Mouse (Mus musculus) embryonic stem cell, embryonic (primary cell): Measurements from ENCODE around the gene Rpl36-ps4.
"Not testable (repeated sequence)": the region's sequence is repeated elsewhere in the genome, so short reads cannot be mapped to it uniquely, and the experiment has no call there.

Experiments used
- CTCF ChIA-PET, 4 experiments: fragments of 300-600 bp in 2 of 4; fragments of 350-600 bp in 2 of 4; sonication (Branson Sonifier 250); formaldehyde crosslinking; loops; one replicate each; lab custom pipeline; 2022; ENCODE audit warnings: inconsistent platforms in 2 of 4; lab: Charles Lee
- POLR2A ChIA-PET, 4 experiments: fragments of 300-600 bp in 2 of 4; fragments of 350-600 bp in 2 of 4; sonication (Branson Sonifier 250); formaldehyde crosslinking; loops; one replicate each; lab custom pipeline; 2022; ENCODE audit warnings: antibody characterized with exemption in 4 of 4, inconsistent platforms in 1 of 4; lab: Charles Lee

Gene Rpl36-ps4

GRCm38 (mm10) chr17:87903213-87903612 is 17.6 kb upstream of the Rpl36-ps4 start:
- ChIA-PET CTCF (interaction anchor here in 1 of 4 experiments (1.2 kb wide), 1 partner anchor 46 kb away, joined by 3 read pairs; no protein-coding TSS in a partner anchor), POLR2A (interaction anchor here in 2 of 4 experiments (0.6 to 2.0 kb wide), 2 partner anchors 71 to 418 kb away, joined by 3 to 8 read pairs; partner anchors contain the start of gene Msh6 (in 1 of the 2))

DNA sequence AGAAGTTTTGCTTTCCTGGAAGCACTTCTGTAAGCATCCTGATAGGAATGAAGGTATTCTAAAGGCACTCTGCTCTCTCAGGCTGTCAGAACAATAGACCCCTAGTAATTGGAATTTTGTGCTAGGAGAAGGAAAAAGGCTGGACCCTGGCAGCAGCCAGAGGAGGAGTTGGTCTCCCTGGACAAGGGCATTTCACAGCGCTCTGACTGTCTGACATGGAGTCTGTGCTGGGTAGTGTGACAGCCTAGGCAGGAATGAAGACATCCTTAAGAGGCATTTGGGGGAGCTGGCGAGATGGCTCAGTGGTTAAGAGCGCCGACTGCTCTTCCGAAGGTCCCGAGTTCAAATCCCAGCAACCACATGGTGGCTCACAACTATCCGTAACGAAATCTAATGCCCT is 17.1 kb upstream of the Rpl36-ps4 start:
- POLR2A ChIA-PET: interaction anchor here in 3 of 4 experiments (0.6 to 2.0 kb wide), 3 partner anchors 71 to 419 kb away, joined by 3 to 8 read pairs (median 3); partner anchors contain the start of gene Msh6 (in 1 of the 3)
- CTCF ChIA-PET: interaction anchor here in 1 of 4 experiments (1.2 kb wide), 1 partner anchor 45 kb away, joined by 3 read pairs; no protein-coding TSS in a partner anchor

DNA sequence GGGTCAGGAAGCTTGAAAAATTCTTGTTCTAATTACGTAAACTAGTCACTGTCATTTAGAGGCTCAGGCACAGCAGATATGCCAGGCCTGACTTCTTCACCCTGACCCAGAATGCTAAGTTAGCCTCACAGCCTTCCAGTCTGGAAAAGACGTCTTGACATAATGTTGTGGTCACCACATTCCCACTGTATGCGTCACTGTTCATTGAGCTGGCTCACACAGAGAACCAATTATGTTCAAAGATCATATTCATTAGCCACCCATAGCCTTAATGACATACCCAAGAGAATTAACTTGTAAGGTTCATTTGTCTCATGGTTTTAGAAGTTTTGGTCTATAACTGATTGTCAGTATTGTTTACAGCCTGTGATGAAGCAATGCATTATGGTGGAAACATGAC is 5.4 kb upstream of the Rpl36-ps4 start:
- POLR2A ChIA-PET: interaction anchor here in 2 of 4 experiments (0.8 to 1.4 kb wide), 3 partner anchors 14 to 59 kb away, joined by 3 read pairs; partner anchors contain the start of gene Msh6 (in 1 of the 2)
- CTCF ChIA-PET: interaction anchor here in 1 of 4 experiments (1.6 kb wide), 1 partner anchor 33 kb away, joined by 4 read pairs; no protein-coding TSS in a partner anchor

DNA sequence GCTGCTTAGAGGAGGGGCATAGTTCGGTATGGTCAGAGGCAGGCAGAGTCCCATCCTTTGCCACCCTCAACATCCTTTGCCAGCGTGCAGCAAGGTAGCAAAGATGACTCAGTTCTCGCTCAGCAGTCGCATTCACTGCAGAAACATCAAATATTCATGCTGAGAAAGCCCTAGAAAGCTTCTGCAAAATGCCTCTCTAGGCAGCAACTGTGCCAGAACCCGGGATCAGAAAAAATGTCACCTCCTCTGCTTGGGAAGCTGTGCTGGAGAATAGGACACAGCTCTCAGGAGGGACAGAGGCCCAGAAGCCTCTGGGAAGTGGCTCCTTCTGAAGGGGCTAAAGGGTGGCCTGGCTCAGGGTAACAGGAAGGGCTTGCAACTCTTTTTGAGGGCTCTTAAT is 2.7 kb upstream of the Rpl36-ps4 start:
- POLR2A ChIA-PET: interaction anchor here in 1 of 4 experiments (1.2 kb wide), 1 partner anchor 56 kb away, joined by 3 read pairs; no protein-coding TSS in a partner anchor

DNA sequence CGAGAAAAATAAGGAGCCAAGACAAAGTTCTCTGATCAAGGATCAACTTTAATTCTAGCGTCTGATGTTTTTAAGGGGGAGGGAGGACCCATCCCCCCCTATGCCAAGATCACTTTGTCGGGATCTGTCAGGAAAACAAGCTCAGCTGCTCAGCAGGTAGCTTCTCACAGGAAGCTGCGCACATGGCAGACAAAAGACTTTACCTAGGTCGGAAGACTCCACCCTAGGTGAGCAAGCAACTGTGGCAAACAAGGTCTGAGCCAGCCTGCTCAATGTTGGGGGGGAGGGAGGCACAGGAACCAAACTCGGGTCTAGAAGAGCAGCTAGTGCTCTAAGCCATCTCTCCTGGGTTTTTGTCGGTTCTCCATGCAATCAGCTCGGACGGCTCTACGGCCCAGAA is 13.5 kb downstream of the Rpl36-ps4 start:
- ChIA-PET POLR2A (interaction anchor here (0.6 to 3.7 kb wide), 19 partner anchors 12 to 432 kb away, joined by 3 to 31 read pairs (median 4); partner anchors contain the start of genes Msh6 (in 2 of the 4) and Rpl36-ps4 (in 1 of the 4)), CTCF (interaction anchor here in 2 of 4 experiments (0.6 to 1.8 kb wide), 6 partner anchors 14 to 58 kb away, joined by 3 to 5 read pairs (median 3); no protein-coding TSS in a partner anchor)

More for the DNA sequence above, 2.7 kb upstream of the Rpl36-ps4 start:
- CTCF ChIA-PET: no interaction called here

- ChIA-PET CTCF (interaction anchor here in 3 of 4 experiments (0.6 to 1.8 kb wide), 7 partner anchors 14 to 59 kb away, joined by 3 to 5 read pairs (median 3); no protein-coding TSS in a partner anchor), POLR2A (interaction anchor here (0.6 to 3.7 kb wide), 19 partner anchors 9 to 432 kb away, joined by 3 to 31 read pairs (median 4); partner anchors contain the start of genes Msh6 (in 2 of the 4) and Rpl36-ps4 (in 1 of the 4))
Measured at GRCm38 (mm10) chr17:87934736-87935135, 14.0 kb downstream of the Rpl36-ps4 start.

DNA sequence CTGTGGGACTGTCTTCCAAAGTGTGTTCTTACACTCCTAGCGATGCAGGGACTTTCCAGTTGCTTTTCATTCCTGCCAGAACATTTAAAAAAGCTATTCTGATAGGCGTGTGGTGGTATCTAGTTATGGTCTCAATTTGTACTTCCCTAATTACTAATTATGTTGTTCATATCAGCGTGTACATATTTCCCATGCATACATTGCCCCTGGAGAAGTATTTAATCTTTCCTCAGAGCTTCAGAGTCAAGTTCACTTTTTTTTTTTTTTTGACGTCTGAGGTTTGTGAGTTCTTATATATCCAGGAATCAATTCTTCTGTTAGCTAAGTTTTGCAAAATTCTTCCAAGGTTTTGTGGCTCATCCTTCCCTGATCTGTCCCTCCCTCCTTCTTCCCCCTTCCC is 15.4 kb downstream of the Rpl36-ps4 start:
- POLR2A ChIA-PET: interaction anchor here in 1 of 4 experiments (0.6 to 0.9 kb wide), 2 partner anchors 9 to 268 kb away, joined by 3 read pairs; no protein-coding TSS in a partner anchor
- CTCF ChIA-PET: no interaction called here

GRCm38 (mm10) chr17:87948965-87949584 is 28.3 kb downstream of the Rpl36-ps4 start:
- ChIA-PET CTCF (interaction anchor here (0.5 to 2.0 kb wide), 52 partner anchors 9 to 634 kb away, joined by 3 to 20 read pairs (median 4); partner anchors contain the start of genes Kcnk12 (in 1 of the 4) and Rpl36-ps4 (in 1 of the 4)), POLR2A (interaction anchor here (0.6 to 2.3 kb wide), 13 partner anchors 16 to 842 kb away, joined by 3 to 16 read pairs (median 5); partner anchors contain the start of genes Msh6 (in 2 of the 4), Msh2 (in 1 of the 4) and Socs5 (in 1 of the 4))

- POLR2A ChIA-PET, CTCF ChIA-PET: not testable (repeated sequence)
Measured at GRCm38 (mm10) chr17:87954618-87955124, 33.9 kb downstream of the Rpl36-ps4 start.

- CTCF ChIA-PET: interaction anchor here in 3 of 4 experiments (0.6 to 2.4 kb wide), 6 partner anchors 8 to 145 kb away, joined by 3 to 7 read pairs (median 6); no protein-coding TSS in a partner anchor
- POLR2A ChIA-PET: interaction anchor here (0.6 to 3.3 kb wide), 10 partner anchors 9 to 168 kb away, joined by 3 to 24 read pairs (median 4); partner anchors contain the start of gene Msh6 (in 3 of the 4)
Measured at GRCm38 (mm10) chr17:87957096-87957840, 36.5 kb downstream of the Rpl36-ps4 start.

DNA sequence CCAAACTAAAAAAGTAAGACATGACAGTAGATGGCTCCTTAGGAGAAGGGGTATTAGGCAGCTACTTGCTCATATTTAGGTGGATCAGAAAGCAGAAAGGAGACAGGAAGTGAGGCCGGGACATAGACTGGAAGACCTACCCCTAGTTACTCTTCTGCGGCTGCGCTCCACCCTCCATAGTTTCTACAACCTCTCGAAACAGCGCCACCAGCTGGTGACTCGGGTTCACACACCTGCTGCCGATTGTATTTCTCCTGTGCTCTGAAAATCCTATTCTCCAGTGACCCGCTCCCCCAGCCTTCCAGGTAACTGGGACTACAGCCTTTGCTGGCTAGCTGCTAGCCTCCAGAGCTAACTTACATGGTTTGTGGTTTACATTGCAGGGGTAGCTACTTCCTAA is 37.5 kb downstream of the Rpl36-ps4 start:
- ChIA-PET POLR2A (interaction anchor here (1.2 to 3.3 kb wide), 7 partner anchors 8 to 18 kb away, joined by 3 to 24 read pairs (median 5); partner anchors contain the start of gene Msh6 (in 3 of the 4)), CTCF (interaction anchor here (0.6 to 2.4 kb wide), 13 partner anchors 9 to 633 kb away, joined by 3 to 11 read pairs (median 4); no protein-coding TSS in a partner anchor)

DNA sequence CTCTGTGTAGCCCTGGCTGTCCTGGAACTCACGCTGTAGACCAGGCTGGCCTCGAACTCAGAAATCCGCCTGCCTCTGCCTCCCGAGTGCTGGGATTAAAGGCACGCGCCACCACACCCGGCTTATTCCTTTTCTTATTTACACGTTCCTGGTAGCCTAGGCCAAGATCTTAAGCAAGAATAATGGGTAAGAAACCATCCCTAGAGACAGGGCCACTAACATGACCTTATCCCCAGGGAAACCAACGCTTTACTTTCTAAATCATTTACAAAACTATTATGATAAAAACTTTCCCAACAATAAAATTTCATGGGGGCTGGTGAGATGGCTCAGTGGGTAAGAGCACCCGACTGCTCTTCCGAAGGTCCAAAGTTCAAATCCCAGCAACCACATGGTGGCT is 38.6 kb downstream of the Rpl36-ps4 start:
- CTCF ChIA-PET: interaction anchor here in 2 of 4 experiments (0.6 to 1.7 kb wide), 3 partner anchors 9 to 116 kb away, joined by 3 to 8 read pairs (median 4); no protein-coding TSS in a partner anchor
- POLR2A ChIA-PET: interaction anchor here in 3 of 4 experiments (0.6 to 3.3 kb wide), 4 partner anchors 14 to 196 kb away, joined by 5 to 24 read pairs (median 12); partner anchors contain the start of gene Msh6 (in 2 of the 3)

DNA sequence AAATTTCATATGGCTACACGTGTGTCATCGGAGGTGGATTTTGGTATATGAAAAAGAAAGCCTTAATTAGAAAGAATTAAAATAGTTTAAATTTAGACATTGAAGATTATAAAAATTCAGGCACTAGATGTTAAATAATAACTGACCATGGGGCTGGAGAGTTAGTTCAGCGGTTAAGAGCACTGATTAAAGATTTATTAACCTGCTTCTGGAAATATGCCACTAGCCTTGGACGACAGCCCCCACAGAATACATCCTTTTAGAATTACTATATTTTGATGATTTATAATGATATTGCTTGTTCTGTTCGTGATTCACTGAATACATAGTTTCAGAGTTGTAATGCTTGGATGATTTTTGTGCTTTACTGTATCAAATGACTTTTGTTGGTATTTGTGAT is 39.2 kb downstream of the Rpl36-ps4 start:
- CTCF ChIA-PET: interaction anchor here in 1 of 4 experiments (0.6 kb wide), 1 partner anchor 162 kb away, joined by 3 read pairs; no protein-coding TSS in a partner anchor
- POLR2A ChIA-PET: interaction anchor here in 1 of 4 experiments (0.6 to 3.3 kb wide), 3 partner anchors 14 to 196 kb away, joined by 5 to 24 read pairs (median 8); partner anchors contain the start of gene Msh6

GRCm38 (mm10) chr17:87963081-87964075 is 42.6 kb downstream of the Rpl36-ps4 start:
- CTCF ChIA-PET: interaction anchor here in 1 of 4 experiments (0.7 kb wide), 1 partner anchor 82 kb away, joined by 4 read pairs; no protein-coding TSS in a partner anchor

GRCm38 (mm10) chr17:87968483-87968926 is 47.7 kb downstream of the Rpl36-ps4 start:
- ChIA-PET CTCF (interaction anchor here in 3 of 4 experiments (0.6 to 1.9 kb wide), 14 partner anchors 10 to 714 kb away, joined by 3 to 7 read pairs (median 4); no protein-coding TSS in a partner anchor), POLR2A (interaction anchor here in 2 of 4 experiments (0.7 to 1.3 kb wide), 3 partner anchors 43 to 367 kb away, joined by 4 read pairs; no protein-coding TSS in a partner anchor)

More at GRCm38 (mm10) chr17:87963081-87964075, 42.6 kb downstream of the Rpl36-ps4 start:
- POLR2A ChIA-PET: interaction anchor here (0.6 to 2.4 kb wide), 11 partner anchors 8 to 548 kb away, joined by 3 to 28 read pairs (median 4); partner anchors contain the start of gene Msh6 (in 3 of the 4)
